Mouse (Mus musculus) limb, embryonic 10.5 days (tissue): ENCODE data around the gene Ptgds. TPM values are rescaled to one million over a fixed set of nuclear protein-coding genes. Genes with fewer than 3 reads are reported as not detected.

ENCODE experiments used
- DNase-seq: peaks from one replicate; pipeline ENCODE4 v3.0.0-alpha.2; 2017; ENCODE audit warnings: low spot score
- H3K27ac ChIP-seq: fragments of 300-500 bp; sonication (generic); 2 replicates; pipeline ENCODE4 v1.5.1; 2016; ENCODE audit warnings: mild to moderate bottlenecking
- H3K27me3 ChIP-seq: fragments of 300-500 bp; sonication (generic); 2 replicates; pipeline ENCODE4 v1.6.1; 2016; ENCODE audit warnings: low read depth, mild to moderate bottlenecking; ENCODE audit not compliant: poor library complexity, severe bottlenecking
- H3K36me3 ChIP-seq: fragments of 300-500 bp; sonication (generic); 2 replicates; pipeline ENCODE4 v1.6.1; 2016; ENCODE audit warnings: mild to moderate bottlenecking, moderate library complexity
- H3K4me1 ChIP-seq: fragments of 300-500 bp; sonication (generic); 2 replicates; pipeline ENCODE4 v1.6.1; 2016
- H3K4me3 ChIP-seq: fragments of 300-500 bp; sonication (generic); 2 replicates; pipeline ENCODE4 v1.5.1; 2016; ENCODE audit warnings: mild to moderate bottlenecking, moderate library complexity
- H3K9me3 ChIP-seq: fragments of 300-500 bp; sonication (generic); replicated peaks from 2 replicates; pipeline ENCODE4 v1.6.1; 2016; ENCODE audit warnings: mild to moderate bottlenecking
- WGBS: fragments of 180-500 bp; shearing (Covaris S2); methylation state at CpG from one replicate; pipeline ENCODE4 v1.1.7; 2016; 5-methylcytosine and 5-hydroxymethylcytosine counted together
- microRNA-seq: library from miRNA; unstranded; fragments of <30 nt; microRNA quantifications from one replicate; pipeline ENCODE4, GENCODE M21; 2017
- polyA plus RNA-seq: library from polyadenylated mRNA; unstranded; fragments of >200 nt; fragmentation: Nextera tagmentation; extraction: Ambion mirVana; gene quantifications from 2 replicates; pipeline ENCODE4 v1.2.1, GENCODE M21; 2016

The Ptgds gene
- polyA plus RNA-seq, 1 experiment from 2014 or later, result not detected

GRCm38 (mm10) chr2:25429435-25430180, 40.2 kb downstream of the Ptgds start:
- no peak overlapping the region for H3K27ac ChIP-seq
- WGBS, result 82% methylated on average over 5 of the region's 5 CpGs
- no peaks in the 10 kb centered on the region for H3K9me3 ChIP-seq

GRCm38 (mm10) chr2:25428442-25429236, 41.2 kb downstream of the Ptgds start, which contains the start of gene Abca2:
TSS of gene Abca2 (plus strand) at chr2:25428703.
- Histone ChIP-seq H3K9me3 (no peaks in the 10 kb centered on the region), H3K27me3 (peaks cover 70% of the 10 kb centered on the region), H3K27ac (peak within 1 kb of the TSS; percentile 83), H3K4me3 (peak within 1 kb of the TSS; percentile 77), H3K36me3 (no peaks in the 10 kb centered on the region), H3K4me1 (peaks cover 31% of the 10 kb centered on the region)
- under 1% methylated on average over 89 of the region's 89 CpGs for WGBS
- peak; percentile 97 for DNase-seq

More at GRCm38 (mm10) chr2:25429435-25430180, 40.2 kb downstream of the Ptgds start:
- Histone ChIP-seq H3K27me3 (peaks cover 66% of the 10 kb centered on the region), H3K4me3 (peak overlapping the region; percentile 77), H3K4me1 (peaks cover 31% of the 10 kb centered on the region), H3K36me3 (no peaks in the 10 kb centered on the region)
- DNase-seq, result no peak

GRCm38 (mm10) chr2:25427256-25427655, 42.6 kb downstream of the Ptgds start:
- Histone ChIP-seq H3K4me1 (peaks cover 20% of the 10 kb centered on the region), H3K27ac (no peak overlapping the region), H3K36me3 (no peaks in the 10 kb centered on the region), H3K9me3 (no peaks in the 10 kb centered on the region), H3K4me3 (no peak overlapping the region), H3K27me3 (peaks cover 79% of the 10 kb centered on the region)
- DNase-seq, result no peak
- WGBS, result 88% methylated on average over 5 of the region's 5 CpGs

GRCm38 (mm10) chr2:25426721-25427191, 43.1 kb downstream of the Ptgds start:
- 37% methylated on average over 5 of the region's 5 CpGs for WGBS
- H3K4me1 ChIP-seq, result peaks cover 15% of the 10 kb centered on the region
- H3K27me3 ChIP-seq, result peaks cover 82% of the 10 kb centered on the region
- no peak overlapping the region for H3K27ac ChIP-seq
- no peak overlapping the region for H3K4me3 ChIP-seq
- peak; percentile 82 for DNase-seq
- no peaks in the 10 kb centered on the region for H3K36me3 ChIP-seq
- H3K9me3 ChIP-seq, result no peaks in the 10 kb centered on the region

GRCm38 (mm10) chr2:25425481-25425880, 44.4 kb downstream of the Ptgds start:
- DNase-seq, result no peak
- Histone ChIP-seq H3K36me3 (no peaks in the 10 kb centered on the region), H3K27ac (no peak overlapping the region), H3K4me3 (no peak overlapping the region), H3K4me1 (peaks cover 14% of the 10 kb centered on the region), H3K9me3 (no peaks in the 10 kb centered on the region), H3K27me3 (peaks cover 71% of the 10 kb centered on the region)
- 49% methylated on average over 27 of the region's 27 CpGs for WGBS

- no peak overlapping the region for H3K4me3 ChIP-seq
- H3K4me1 ChIP-seq, result peaks cover 6% of the 10 kb centered on the region; the same call in 1 of the 2 replicates
- WGBS, result 79% methylated on average over 1 of the region's 1 CpGs
- no peak overlapping the region for H3K27ac ChIP-seq
- no peaks in the 10 kb centered on the region for H3K9me3 ChIP-seq
- no peaks in the 10 kb centered on the region for H3K36me3 ChIP-seq
- no peak for DNase-seq
- peaks cover 54% of the 10 kb centered on the region for H3K27me3 ChIP-seq
These were observed 46.2 kb downstream of the Ptgds start for GRCm38 (mm10) chr2:25423626-25424025.

DNA sequence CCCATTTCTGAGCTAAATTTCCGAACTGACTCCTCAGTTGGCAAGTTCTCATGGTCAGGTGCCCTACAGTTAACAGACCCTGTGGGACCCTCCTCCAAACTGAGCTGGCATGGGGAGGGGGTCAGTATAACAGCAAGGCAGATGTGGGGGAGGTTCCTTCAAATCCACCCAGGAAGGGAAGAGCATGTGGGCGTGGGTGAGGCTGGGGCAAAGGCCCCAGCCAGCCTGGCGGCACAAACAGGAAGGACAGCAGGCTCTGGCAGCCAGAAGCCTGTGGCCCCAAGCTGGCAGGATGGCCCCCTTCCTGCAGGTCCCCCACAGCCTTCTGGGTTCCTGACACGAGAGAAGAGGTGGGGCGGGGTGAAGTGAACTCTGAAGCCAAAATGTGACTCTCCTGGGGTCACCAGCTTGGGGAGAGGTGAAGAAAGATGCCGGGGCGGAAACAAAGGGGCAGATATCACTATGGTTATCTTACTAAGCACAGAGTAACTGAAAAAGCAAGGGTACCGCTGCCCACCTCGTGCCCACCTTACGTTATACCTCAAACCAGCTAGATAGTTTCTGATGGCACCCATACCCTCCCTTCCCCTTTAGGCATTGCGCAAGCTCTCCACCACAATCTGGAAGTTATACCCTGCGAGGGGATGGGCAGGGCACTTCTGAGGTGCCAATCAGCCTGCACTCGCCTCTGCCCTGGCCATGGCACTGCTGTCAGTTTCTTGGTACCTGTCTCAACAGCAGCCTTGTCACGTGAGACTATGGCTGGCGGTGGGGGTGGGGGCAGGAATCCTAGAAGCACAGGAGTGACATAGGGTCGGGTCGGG, 47.0 kb downstream of the Ptgds start, which contains the start of gene Fut7:
Gene Fut7, plus strand, starts transcription at position 681 of the 824 bp plus-strand sequence.
- H3K27me3 ChIP-seq, result peaks cover 54% of the 10 kb centered on the region
- 69% methylated on average over 17 of the region's 17 CpGs for WGBS
- no peaks in the 10 kb centered on the region for H3K36me3 ChIP-seq
- H3K4me3 ChIP-seq, result no peak within 1 kb of the TSS
- no peak within 1 kb of the TSS for H3K27ac ChIP-seq
- DNase-seq, result no peak
- H3K9me3 ChIP-seq, result no peaks in the 10 kb centered on the region
- no peaks in the 10 kb centered on the region for H3K4me1 ChIP-seq

DNA sequence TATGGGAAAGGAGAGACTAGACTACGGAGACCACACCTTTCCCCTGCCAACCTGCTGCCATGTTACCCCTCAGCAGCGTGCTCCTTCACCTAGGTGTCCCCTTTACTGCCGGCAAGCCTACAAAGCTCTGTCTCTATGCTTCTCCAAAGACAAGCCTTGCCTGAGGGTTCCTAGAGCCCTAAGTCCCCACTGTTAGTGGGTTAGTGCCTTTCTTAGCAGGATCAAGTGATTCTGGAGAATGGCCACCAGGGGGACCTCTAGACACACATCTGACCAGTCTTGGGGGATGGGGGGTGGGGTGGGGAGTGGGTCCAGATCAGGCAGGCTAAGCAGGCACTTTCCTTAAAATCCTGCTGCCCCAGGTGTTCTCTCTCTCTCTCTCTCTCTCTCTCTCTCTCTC, 48.0 kb downstream of the Ptgds start:
- DNase-seq, result peak; percentile 71
- no peaks in the 10 kb centered on the region for H3K4me1 ChIP-seq
- H3K9me3 ChIP-seq, result no peaks in the 10 kb centered on the region
- peaks cover 53% of the 10 kb centered on the region for H3K27me3 ChIP-seq
- H3K36me3 ChIP-seq, result no peaks in the 10 kb centered on the region
- 24% methylated on average over 3 of the region's 3 CpGs for WGBS
- no peak overlapping the region for H3K27ac ChIP-seq
- H3K4me3 ChIP-seq, result no peak overlapping the region

GRCm38 (mm10) chr2:25417426-25417825, 52.4 kb downstream of the Ptgds start:
- no peak overlapping the region for H3K4me3 ChIP-seq
- H3K9me3 ChIP-seq, result no peaks in the 10 kb centered on the region
- no peak for DNase-seq
- peaks cover 9% of the 10 kb centered on the region for H3K27me3 ChIP-seq
- 39% methylated on average over 3 of the region's 3 CpGs for WGBS
- H3K4me1 ChIP-seq, result no peaks in the 10 kb centered on the region
- H3K27ac ChIP-seq, result no peak overlapping the region
- H3K36me3 ChIP-seq, result no peaks in the 10 kb centered on the region

Small RNA genes within 50 kb of the gene (microRNA-seq; reads per million reads assigned to microRNA genes)
- not detected for gene Mir3087

Other genes starting within 250 kb of the Ptgds start
- gene Tubb4b, start 245.3 kb downstream of the Ptgds start, polyA plus RNA-seq, result 597 and 608 TPM in 2 replicates
- gene Slc34a3, start 235.7 kb downstream of the Ptgds start, polyA plus RNA-seq, result not detected in 2 replicates
- not detected in 2 replicates for gene Rnf224, start 233.3 kb downstream of the Ptgds start, polyA plus RNA-seq
- 3.8 and 5.7 TPM in 2 replicates for gene Rnf208, start 227.8 kb downstream of the Ptgds start, polyA plus RNA-seq
- 0.25 TPM in 1 of 2 replicates, not detected in the other for gene Cysrt1, start 227.6 kb downstream of the Ptgds start, polyA plus RNA-seq
- gene AL732309.1, start 223.2 kb downstream of the Ptgds start, polyA plus RNA-seq, result 6.5 and 7.8 TPM in 2 replicates
- gene Tmem203, start 214.6 kb downstream of the Ptgds start, polyA plus RNA-seq, result 14.5 and 18.4 TPM in 2 replicates
- gene Tprn, start 207.4 kb downstream of the Ptgds start, polyA plus RNA-seq, result 8.7 and 9.7 TPM in 2 replicates
- gene Ssna1, start 197.6 kb downstream of the Ptgds start, polyA plus RNA-seq, result 235 and 243 TPM in 2 replicates
- 138 and 153 TPM in 2 replicates for gene Anapc2, start 197.6 kb downstream of the Ptgds start, polyA plus RNA-seq
- gene Tmem210, start 181.9 kb downstream of the Ptgds start, polyA plus RNA-seq, result not detected in 2 replicates
- gene Lrrc26, start 180.1 kb downstream of the Ptgds start, polyA plus RNA-seq, result not detected in 2 replicates
- gene Grin1, start 150.9 kb downstream of the Ptgds start, polyA plus RNA-seq, result 0.30 and 0.46 TPM in 2 replicates
- gene Man1b1, start 137.7 kb downstream of the Ptgds start, polyA plus RNA-seq, result 42.6 and 54.6 TPM in 2 replicates
- gene Dpp7, start 113.7 kb downstream of the Ptgds start, polyA plus RNA-seq, result 15.7 and 18.7 TPM in 2 replicates
- 8.1 and 9.0 TPM in 2 replicates for gene Uap1l1, start 104.4 kb downstream of the Ptgds start, polyA plus RNA-seq
- gene Sapcd2, start 97.7 kb downstream of the Ptgds start, polyA plus RNA-seq, result 88.3 and 88.7 TPM in 2 replicates
- gene Entpd2, start 74.2 kb downstream of the Ptgds start, polyA plus RNA-seq, result 0.19 TPM in 1 of 2 replicates, not detected in the other
- 5.7 and 8.1 TPM in 2 replicates for gene Npdc1, start 70.7 kb downstream of the Ptgds start, polyA plus RNA-seq
- gene Fut7, start 46.8 kb downstream of the Ptgds start, polyA plus RNA-seq, result not detected in 2 replicates
- gene Abca2, start 41.3 kb downstream of the Ptgds start, polyA plus RNA-seq, result 2.8 and 4.4 TPM in 2 replicates
- 0.30 and 1.1 TPM in 2 replicates for gene Clic3, start 13.2 kb downstream of the Ptgds start, polyA plus RNA-seq
- gene Paxx, start 9.0 kb downstream of the Ptgds start, polyA plus RNA-seq, result 10.0 and 14.6 TPM in 2 replicates
- gene Lcn12, start 23.9 kb upstream of the Ptgds start, polyA plus RNA-seq, result not detected in 2 replicates
- gene Fbxw5, start 30.7 kb upstream of the Ptgds start, polyA plus RNA-seq, result 83.6 and 94.6 TPM in 2 replicates
- 6.1 and 7.0 TPM in 2 replicates for gene C8g, start 31.7 kb upstream of the Ptgds start, polyA plus RNA-seq
- gene Traf2, start 76.9 kb upstream of the Ptgds start, polyA plus RNA-seq, result 46.1 and 46.2 TPM in 2 replicates
- 307 and 320 TPM in 2 replicates for gene Edf1, start 87.8 kb upstream of the Ptgds start, polyA plus RNA-seq
- 2.3 and 8.2 TPM in 2 replicates for gene Mamdc4, start 104.8 kb upstream of the Ptgds start, polyA plus RNA-seq
- gene Phpt1, start 105.2 kb upstream of the Ptgds start, polyA plus RNA-seq, result 157 and 161 TPM in 2 replicates
- gene Ajm1, start 111.7 kb upstream of the Ptgds start, polyA plus RNA-seq, result 0.06 and 0.08 TPM in 2 replicates
- gene Rabl6, start 138.5 kb upstream of the Ptgds start, polyA plus RNA-seq, result 83.3 and 88.5 TPM in 2 replicates
- 0.13 TPM in 1 of 2 replicates, not detected in the other for gene Ccdc183, start 147.6 kb upstream of the Ptgds start, polyA plus RNA-seq
- 17.0 and 20.7 TPM in 2 replicates for gene Tmem141, start 152.0 kb upstream of the Ptgds start, polyA plus RNA-seq
- 0.34 and 0.43 TPM in 2 replicates for gene Fcna, start 158.0 kb upstream of the Ptgds start, polyA plus RNA-seq
- gene Lcn8, start 183.1 kb upstream of the Ptgds start, polyA plus RNA-seq, result not detected in 2 replicates
- gene Lcn5, start 187.9 kb upstream of the Ptgds start, polyA plus RNA-seq, result not detected in 2 replicates
- not detected in 2 replicates for gene Lcn6, start 206.7 kb upstream of the Ptgds start, polyA plus RNA-seq
- not detected in 2 replicates for gene Lcn10, start 212.7 kb upstream of the Ptgds start, polyA plus RNA-seq
- not detected in 2 replicates for gene Obp2a, start 230.0 kb upstream of the Ptgds start, polyA plus RNA-seq
- gene Bmyc, start 236.7 kb upstream of the Ptgds start, polyA plus RNA-seq, result 73.4 and 77.5 TPM in 2 replicates